Mouse (Mus musculus) CH12.LX (cell line): ENCODE data around the gene Kif18a. TPM values are rescaled to one million over a fixed set of nuclear protein-coding genes. Genes with fewer than 3 reads are reported as not detected.

Experiments
- DNase-seq: peaks from one replicate; pipeline ENCODE4 v3.0.0-alpha.2; 2013; ENCODE audit errors: extremely low read depth
- H3K27ac ChIP-seq: 2 replicates; pipeline ENCODE4 v1.5.1; 2012; ENCODE audit warnings: low read depth, mild to moderate bottlenecking, control low read depth, moderate library complexity; ENCODE audit not compliant: insufficient read depth
- H3K27me3 ChIP-seq: replicated peaks from 2 replicates; pipeline ENCODE3; 2012; ENCODE audit warnings: inconsistent platforms
- H3K36me3 ChIP-seq, 2 experiments: replicated peaks in 1 of 2; 2 replicates each; pipeline versions ENCODE3 to v1.6.1; 2012; ENCODE audit warnings: inconsistent platforms in 1 of 2, low read length in 1 of 2, mild to moderate bottlenecking in 1 of 2, mixed read lengths in 1 of 2, moderate library complexity in 1 of 2; ENCODE audit not compliant: control insufficient read depth in 1 of 2, insufficient read depth in 1 of 2
- H3K4me1 ChIP-seq, 2 experiments: 2 replicates each; pipeline ENCODE4 v1.6.1; 2012; ENCODE audit warnings: inconsistent platforms in 1 of 2, moderate library complexity in 1 of 2; ENCODE audit not compliant: insufficient read depth in 2 of 2, control insufficient read depth in 1 of 2
- H3K4me2 ChIP-seq: 2 replicates; pipeline ENCODE4 v1.6.1; 2012; ENCODE audit warnings: low read depth, mild to moderate bottlenecking, control low read depth; ENCODE audit not compliant: poor library complexity, insufficient read depth, severe bottlenecking
- H3K4me3 ChIP-seq, 3 experiments: fragments of 150-350 bp in 1 of 3; sonication (generic) in 1 of 3; replicated peaks in 1 of 3; 2 replicates each; pipeline versions ENCODE3 to v1.5.1; 2011 to 2012; ENCODE audit warnings: low read depth in 2 of 3, low read length in 2 of 3, mild to moderate bottlenecking in 2 of 3, moderate library complexity in 2 of 3, control low read depth in 1 of 3, improper control_type of control experiment in 1 of 3, inconsistent platforms in 1 of 3, mixed read lengths in 1 of 3; ENCODE audit not compliant: poor library complexity in 1 of 3
- H3K79me2 ChIP-seq: replicated peaks from 2 replicates; pipeline ENCODE4 v1.6.1; 2012; ENCODE audit warnings: mild to moderate bottlenecking, moderate library complexity; ENCODE audit not compliant: control insufficient read depth, poor library complexity, insufficient read depth, severe bottlenecking; ENCODE audit errors: extremely low read depth
- H3K9ac ChIP-seq: 2 replicates; pipeline ENCODE4 v1.6.1; 2012; ENCODE audit warnings: low read depth, mild to moderate bottlenecking, control low read depth, moderate library complexity; ENCODE audit not compliant: insufficient read depth
- H3K9me3 ChIP-seq: replicated peaks from 2 replicates; pipeline ENCODE3; 2012; ENCODE audit warnings: low read length, inconsistent platforms, mixed read lengths
- BHLHE40 ChIP-seq: IDR thresholded peaks from 2 replicates; pipeline ENCODE4 v1.6.1; 2011; ENCODE audit warnings: mild to moderate bottlenecking, low read depth, low read length, improper control_type of control experiment
- CHD2 ChIP-seq: IDR thresholded peaks from 2 replicates; pipeline ENCODE4 v1.6.1; 2011; ENCODE audit warnings: low read length, improper control_type of control experiment
- EP300 ChIP-seq: IDR thresholded peaks from 2 replicates; pipeline ENCODE4 v1.6.1; 2011; ENCODE audit warnings: low read length, improper control_type of control experiment
- JUN ChIP-seq: IDR thresholded peaks from 2 replicates; pipeline ENCODE4 v1.6.1; 2011; ENCODE audit warnings: low read depth, mild to moderate bottlenecking, low read length, improper control_type of control experiment, moderate library complexity; ENCODE audit not compliant: insufficient read depth
- JUND ChIP-seq: conservative IDR thresholded peaks from 2 replicates; pipeline ENCODE4 v1.6.1; 2011; ENCODE audit warnings: low read depth, low read length, improper control_type of control experiment
- MAFK ChIP-seq: IDR thresholded peaks from 2 replicates; pipeline ENCODE4 v1.6.1; 2011; ENCODE audit warnings: low read length, improper control_type of control experiment; ENCODE audit not compliant: insufficient replicate concordance
- MAX ChIP-seq: IDR thresholded peaks from 2 replicates; pipeline ENCODE4 v1.6.1; 2011; ENCODE audit warnings: low read length, improper control_type of control experiment
- MEF2A ChIP-seq: IDR thresholded peaks from 2 replicates; pipeline ENCODE4 v1.6.1; 2014; ENCODE audit warnings: low read depth, mild to moderate bottlenecking, inconsistent platforms, low read length, improper control_type of control experiment, borderline replicate concordance
- MYC ChIP-seq: IDR thresholded peaks from 2 replicates; pipeline ENCODE4 v1.6.1; 2011; ENCODE audit warnings: low read depth, mild to moderate bottlenecking, improper control_type of control experiment, low read length
- NELFE ChIP-seq: IDR thresholded peaks from 2 replicates; pipeline ENCODE4 v1.6.1; 2011; ENCODE audit warnings: low read depth, low read length, improper control_type of control experiment
- NRF1 ChIP-seq: IDR thresholded peaks from 2 replicates; pipeline ENCODE4 v1.6.1; 2014; ENCODE audit warnings: low read depth, mild to moderate bottlenecking, inconsistent platforms, low read length, improper control_type of control experiment, moderate library complexity
- POLR2A ChIP-seq: IDR thresholded peaks from 2 replicates; pipeline ENCODE4 v1.6.1; 2011; ENCODE audit warnings: low read depth, mild to moderate bottlenecking, improper control_type of control experiment, low read length
- SIN3A ChIP-seq: IDR thresholded peaks from 2 replicates; pipeline ENCODE4 v1.6.1; 2012; ENCODE audit warnings: low read length, improper control_type of control experiment, inconsistent platforms
- SMC3 ChIP-seq: IDR thresholded peaks from 2 replicates; pipeline ENCODE4 v1.6.1; 2011; ENCODE audit warnings: low read depth, low read length, improper control_type of control experiment
- TCF12 ChIP-seq: IDR thresholded peaks from 2 replicates; pipeline ENCODE4 v1.6.1; 2014; ENCODE audit warnings: low read depth, mild to moderate bottlenecking, inconsistent platforms, low read length, improper control_type of control experiment
- ZC3H11A ChIP-seq: IDR thresholded peaks from 2 replicates; pipeline ENCODE4 v1.6.1; 2012; ENCODE audit warnings: low read depth, mild to moderate bottlenecking, inconsistent platforms, low read length, improper control_type of control experiment
- ZNF384 ChIP-seq: IDR thresholded peaks from 2 replicates; pipeline ENCODE4 v1.6.1; 2012; ENCODE audit warnings: low read depth, low read length, improper control_type of control experiment, inconsistent platforms
- dilution Hi-C: fragments of 300-500 bp; cut with MboI; formaldehyde crosslinking; loops from 2 replicates; pipeline ENCODE4 v1.14.3; 2020; ENCODE audit warnings: low sequenced_read_pairs; ENCODE audit not compliant: extremely low pct_unique_long_range_greater_than_20kb, extremely low pct_ligation_motif_present
- in situ Hi-C: fragments of 300-500 bp; cut with MboI; formaldehyde crosslinking; loops from 3 replicates; pipeline ENCODE4 v1.14.3; 2019; ENCODE audit warnings: low sequenced_read_pairs, low pct_ligation_motif_present, low pct_unique_long_range_greater_than_20kb, mixed read lengths
- polyA plus RNA-seq: library from polyadenylated mRNA; unstranded; fragments of >175 nt; gene quantifications from 2 replicates; pipeline ENCODE4 v1.2.1, GENCODE M21; 2012; ENCODE audit warnings: low read depth; ENCODE audit not compliant: insufficient read length
- total RNA-seq, 2 experiments: library from RNA; depleted of rRNA; stranded (reverse); fragments of 300-350 nt in 1 of 2; fragments of >200 nt in 1 of 2; gene quantifications; 2 replicates each; pipeline ENCODE4 v1.2.3; 2012 to 2014

Gene Kif18a
- total and polyA plus RNA-seq, 3 experiments = 18.9 to 48.4 (median 23.4) TPM

DNA sequence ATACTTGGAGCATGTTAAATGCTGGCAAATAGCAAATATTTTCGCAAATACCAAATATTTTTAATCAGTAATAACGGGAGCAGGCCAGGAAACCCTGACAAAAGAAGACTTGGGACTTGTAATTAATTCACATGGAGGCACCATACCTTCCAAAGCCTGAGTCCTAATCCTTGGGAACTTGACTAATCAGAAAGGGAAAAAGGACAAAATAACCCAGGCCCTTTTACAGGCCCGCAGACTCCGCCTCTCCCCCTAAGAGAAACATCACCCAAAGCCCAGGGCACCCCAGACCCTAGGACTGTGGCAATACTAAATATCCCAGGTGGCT is 302 bp upstream of the Kif18a start:
- peak overlapping the region; percentile 40 to 93 (median 64) for H3K4me3 ChIP-seq
- H3K27ac ChIP-seq = no peak overlapping the region
- H3K4me1 ChIP-seq = peaks cover 0 to 19% of the 10 kb centered on the region in 2 experiments; a peak in 2 of 4 replicates
- dilution Hi-C loops (no loop called here), in situ Hi-C loops (no loop called here)
- H3K9ac ChIP-seq = no peak overlapping the region; the same call in 1 of the 2 replicates
- peak overlapping the region; percentile 51 for H3K4me2 ChIP-seq
- peak; percentile 58 for TF ChIP-seq MAX
- no peak for TF ChIP-seq SMC3
- no peak for TF ChIP-seq EP300
- TF ChIP-seq JUND = no peak
- peak; percentile 66 for TF ChIP-seq NELFE
- no peak for TF ChIP-seq JUN
- TF ChIP-seq POLR2A = no peak; the same call in 1 of the 2 replicates
- 0 out of 2 replicates have a peak, but pooled peaks have one; percentile 12 for TF ChIP-seq BHLHE40
- TF ChIP-seq NRF1 = no peak
- no peaks in the 10 kb centered on the region for H3K27me3 ChIP-seq
- H3K9me3 ChIP-seq = no peaks in the 10 kb centered on the region
- peaks cover 0 to 6% of the 10 kb centered on the region in 2 experiments for H3K36me3 ChIP-seq
- no peak for DNase-seq
- peaks cover 20% of the 10 kb centered on the region for H3K79me2 ChIP-seq

DNA sequence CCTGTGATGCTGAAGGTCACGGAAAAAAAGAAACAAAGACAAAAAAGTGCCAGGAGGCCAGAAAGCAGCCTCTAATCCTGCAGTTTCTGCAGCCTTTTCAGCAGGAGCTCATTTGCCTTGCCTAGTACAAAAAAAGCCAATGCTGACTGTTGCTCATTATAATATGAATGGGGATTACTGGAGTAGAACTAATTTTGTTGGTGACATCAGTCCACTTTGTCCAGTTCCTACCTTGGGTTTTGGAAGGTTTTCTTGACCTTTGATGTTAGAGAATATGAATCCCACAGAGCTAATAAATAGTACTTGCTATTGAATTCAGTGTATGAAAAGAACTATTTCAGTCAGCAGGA is 778 bp downstream of the Kif18a start:
- peak overlapping the region; percentile 74 to 93 (median 90) for H3K4me3 ChIP-seq
- H3K4me1 ChIP-seq = peaks cover 0 to 29% of the 10 kb centered on the region in 2 experiments; a peak in 2 of 4 replicates
- in situ Hi-C loops = no loop called here
- H3K4me2 ChIP-seq = peak overlapping the region; percentile 81
- H3K36me3 ChIP-seq = peaks cover 0 to 11% of the 10 kb centered on the region in 2 experiments
- no peak for DNase-seq
- peak overlapping the region; percentile 59 for H3K27ac ChIP-seq
- dilution Hi-C loops = no loop called here
- peaks cover 30% of the 10 kb centered on the region for H3K79me2 ChIP-seq
- TF ChIP-seq TCF12 (no peak), NRF1 (no peak), MEF2A (no peak), MAX (no peak), MAFK (no peak), CHD2 (no peak), ZNF384 (no peak), SIN3A (no peak)
- peak overlapping the region; percentile 42 for H3K9ac ChIP-seq
- no peaks in the 10 kb centered on the region for H3K9me3 ChIP-seq
- H3K27me3 ChIP-seq = no peaks in the 10 kb centered on the region

- Histone ChIP-seq H3K4me2 (no peak overlapping the region), H3K9ac (no peak overlapping the region), H3K4me3 (no peak overlapping the region), H3K9me3 (no peaks in the 10 kb centered on the region), H3K36me3 (peaks cover 2 to 20% of the 10 kb centered on the region in 2 experiments), H3K27me3 (no peaks in the 10 kb centered on the region), H3K79me2 (peaks cover 38% of the 10 kb centered on the region), H3K27ac (no peak overlapping the region), H3K4me1 (peaks cover 0 to 39% of the 10 kb centered on the region in 2 experiments; a peak in 3 of 4 replicates)
- dilution Hi-C loops (no loop called here), in situ Hi-C loops (no loop called here)
- no peak for TF ChIP-seq ZC3H11A
- TF ChIP-seq EP300 = no peak
- TF ChIP-seq JUND = no peak
- TF ChIP-seq MYC = no peak
- TF ChIP-seq SIN3A = no peak
- TF ChIP-seq ZNF384 = no peak
- no peak for DNase-seq
These were observed 3.6 kb downstream of the Kif18a start for GRCm38 (mm10) chr2:109284121-109284520.
